Mouse (Mus musculus): Measurements from ENCODE around the gene Cox7a2.

Gene Cox7a2

DNA sequence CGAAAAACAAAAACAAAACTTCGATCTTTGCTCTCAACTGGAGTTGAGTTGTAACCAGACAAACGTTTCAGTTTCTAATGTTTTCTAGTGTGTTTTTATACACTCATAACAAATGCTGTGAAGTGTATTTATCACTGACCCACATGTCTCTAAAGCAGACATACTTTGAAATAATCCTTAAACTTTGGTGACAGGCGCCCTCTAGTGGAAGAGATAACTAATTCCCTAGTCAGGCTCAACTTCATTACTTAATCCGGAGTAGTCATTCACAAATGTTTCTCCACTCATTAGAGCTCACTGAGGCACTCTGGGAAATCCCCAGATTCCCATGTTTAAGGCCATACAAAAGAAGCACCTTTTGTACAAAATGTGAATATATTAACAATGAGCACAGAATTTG, 36.6 kb downstream of the Cox7a2 start:
- peak; percentile 73 for DNase-seq

DNA sequence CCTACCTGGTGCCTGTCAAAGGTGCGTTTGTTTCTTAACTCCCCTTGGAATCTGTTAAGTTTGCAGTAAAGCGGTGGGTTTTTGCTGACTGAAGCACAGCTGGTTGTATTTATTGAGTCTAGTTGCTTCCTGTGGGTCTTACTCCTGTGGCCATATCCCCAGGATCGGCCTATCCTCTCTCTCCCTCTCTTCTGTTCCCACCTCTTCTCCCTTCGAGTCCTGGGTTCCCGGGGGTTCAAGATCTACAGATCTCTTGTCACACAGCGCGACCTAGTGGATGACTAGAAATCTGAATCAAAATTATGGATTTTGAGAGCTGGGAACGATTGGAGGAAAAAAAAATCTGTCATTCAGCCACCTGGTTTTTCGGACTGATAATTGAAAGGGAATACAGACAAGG, 38.6 kb downstream of the Cox7a2 start:
- peak; percentile 83 for DNase-seq

- no peak for DNase-seq
Measured at GRCm38 (mm10) chr9:79720143-79720542, 39.5 kb downstream of the Cox7a2 start.

DNA sequence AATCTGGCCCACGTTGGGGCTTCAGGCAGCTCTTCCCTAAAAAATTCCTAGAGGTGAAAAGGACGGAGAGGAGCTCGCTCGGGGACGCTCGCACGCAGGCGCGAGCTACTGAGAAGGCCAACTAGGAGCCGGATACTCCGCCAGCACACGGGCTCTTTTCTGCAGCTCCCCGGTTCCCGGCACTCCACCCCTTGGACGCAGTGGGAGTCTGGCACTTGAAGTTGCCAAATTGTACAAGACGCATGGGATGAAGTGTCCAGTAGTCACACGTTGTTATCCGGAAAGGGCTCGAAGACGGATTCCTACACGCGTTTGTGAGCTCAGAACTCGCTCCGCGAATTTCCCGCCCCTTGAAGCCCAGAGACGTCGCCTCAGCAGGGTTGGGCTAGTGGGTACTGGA, 40.2 kb downstream of the Cox7a2 start:
- DNase-seq: peak; percentile 56

GRCm38 (mm10) chr9:79718481-79719370, 41.0 kb downstream of the Cox7a2 start, which contains the start of gene Col12a1:
Gene Col12a1 (minus strand): TSS chr9:79718831.
- peak; percentile 69 for DNase-seq

DNA sequence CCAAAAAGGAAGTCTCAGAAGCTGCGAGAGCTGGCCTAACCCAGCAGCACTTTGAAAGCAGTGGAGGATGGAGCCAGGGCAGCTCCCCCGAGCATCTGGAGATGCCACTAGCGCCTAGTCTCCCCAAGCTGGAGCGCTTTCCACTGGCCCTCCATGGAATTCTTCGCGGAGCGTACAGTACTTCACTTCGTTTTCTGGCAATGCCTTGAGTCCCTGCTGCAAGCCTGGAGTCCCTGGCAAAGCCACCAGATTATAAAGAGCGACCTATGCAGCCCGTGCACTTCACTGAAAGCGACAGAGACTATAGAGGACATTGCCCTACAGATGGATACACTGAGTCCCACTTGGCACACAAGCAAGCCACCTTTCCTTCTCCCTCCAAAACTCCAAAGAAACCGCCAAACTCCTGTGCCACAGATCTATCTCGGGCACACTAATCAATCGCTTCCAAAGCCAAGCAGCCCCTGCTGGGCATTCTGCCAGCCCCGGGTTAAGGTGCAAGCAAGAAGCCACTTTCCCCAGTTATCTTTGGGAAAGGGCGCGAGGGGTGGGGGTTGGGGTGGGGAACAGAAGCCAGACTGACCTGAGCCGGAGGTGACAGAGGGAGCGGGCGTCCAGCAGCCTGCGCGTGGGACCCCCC, 41.7 kb downstream of the Cox7a2 start:
- no peak for DNase-seq

DNA sequence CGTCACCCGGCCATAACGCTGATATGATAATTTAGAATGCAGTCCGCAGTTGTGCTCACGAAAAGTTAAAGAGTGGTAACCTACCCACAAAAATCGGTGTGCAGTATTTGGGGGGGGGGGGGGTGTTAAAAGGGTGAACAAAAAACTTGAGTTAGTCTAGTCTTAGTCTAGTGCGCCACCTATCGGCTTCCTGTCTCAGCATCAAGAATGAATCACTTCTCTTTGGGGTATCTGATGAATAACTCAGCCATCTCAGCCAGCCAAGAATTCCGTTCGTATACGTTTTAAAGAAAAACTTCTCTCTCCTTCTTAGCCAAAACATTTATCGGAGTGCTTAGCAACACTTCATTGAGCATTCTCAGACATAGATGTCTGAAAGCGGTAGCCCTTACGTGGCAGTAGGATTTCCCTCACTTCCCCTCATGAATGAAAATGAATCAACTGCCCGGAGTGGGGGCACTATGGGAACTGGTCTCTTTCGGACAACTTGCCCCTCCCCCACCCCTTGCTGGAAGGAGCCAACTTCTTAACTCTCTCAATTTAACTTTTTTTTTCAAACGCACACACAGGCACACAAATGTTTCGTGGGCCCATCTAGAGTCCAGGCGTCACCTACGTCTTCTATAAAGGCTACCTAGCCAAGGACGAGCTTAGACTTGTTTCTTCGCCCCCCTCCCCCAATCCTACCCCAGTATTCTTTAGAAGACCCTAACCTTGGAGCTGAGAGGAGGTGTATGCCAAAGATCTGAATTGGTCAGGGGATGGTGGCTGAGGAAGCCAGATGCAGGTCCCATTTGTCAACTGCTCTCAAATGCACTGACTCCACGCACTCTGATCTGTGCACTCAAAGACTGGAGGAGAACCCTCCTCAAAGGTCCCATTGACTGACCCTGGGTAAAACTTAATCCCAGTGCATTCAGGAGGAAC, 42.5 kb downstream of the Cox7a2 start:
- peak; percentile 81 for DNase-seq

DNA sequence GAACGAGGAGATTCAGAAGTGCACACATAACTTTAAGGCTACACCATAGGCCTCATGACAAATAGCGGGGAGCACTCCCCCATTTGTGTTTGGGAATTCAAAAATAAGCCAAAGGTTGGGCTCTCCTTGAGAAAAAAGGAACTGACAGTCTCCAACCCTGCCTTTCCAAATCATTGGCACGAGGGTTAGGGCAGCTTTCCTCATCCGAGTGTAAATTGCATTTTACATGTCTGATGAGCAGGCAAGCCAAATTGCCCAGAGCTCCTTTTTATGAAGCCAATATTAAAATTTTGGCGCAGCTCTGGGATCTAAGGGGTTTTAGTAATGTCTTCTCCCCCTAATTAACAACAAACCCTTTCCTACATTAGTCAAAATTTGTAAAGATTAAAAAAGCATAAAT, 43.2 kb downstream of the Cox7a2 start:
- DNase-seq: peak; percentile 9

- DNase-seq: peak; percentile 69
Measured at GRCm38 (mm10) chr9:79714471-79715045, 45.1 kb downstream of the Cox7a2 start.

Measured in retina, postnatal 1 day (tissue).